Mouse (Mus musculus) cerebellum, adult (tissue): Measurements from ENCODE around the gene Med28.

ENCODE experiments used
- ATAC-seq: cut with Nextera tagmentation; 2 replicates; pipeline ENCODE4 v1.9.2; 2017; ENCODE audit warnings: mild to moderate bottlenecking, moderate library complexity, mixed read lengths; ENCODE audit not compliant: insufficient number of reproducible peaks, low FRiP score, low TSS enrichment

Med28 gene

DNA sequence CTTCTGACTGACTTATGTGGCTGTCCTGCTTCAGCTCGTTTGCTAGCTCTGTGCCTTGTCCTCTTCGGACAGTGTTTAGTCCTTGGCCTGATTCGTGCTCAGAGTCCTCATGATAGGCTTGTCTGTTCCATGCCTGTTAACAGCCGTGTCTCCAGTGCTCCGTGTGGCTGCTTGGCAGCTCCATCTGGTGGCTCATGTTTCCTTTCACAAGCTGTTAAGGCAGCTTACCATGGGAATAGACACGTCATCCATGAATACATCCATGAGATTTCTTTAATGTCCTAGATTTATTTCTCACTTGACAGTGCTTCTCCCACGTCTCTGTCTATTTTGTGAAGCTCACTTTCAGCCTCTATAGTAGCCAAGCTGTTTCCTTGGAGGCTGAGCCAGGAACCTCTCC is 10.0 kb upstream of the Med28 start:
- ATAC-seq, result no peak

DNA sequence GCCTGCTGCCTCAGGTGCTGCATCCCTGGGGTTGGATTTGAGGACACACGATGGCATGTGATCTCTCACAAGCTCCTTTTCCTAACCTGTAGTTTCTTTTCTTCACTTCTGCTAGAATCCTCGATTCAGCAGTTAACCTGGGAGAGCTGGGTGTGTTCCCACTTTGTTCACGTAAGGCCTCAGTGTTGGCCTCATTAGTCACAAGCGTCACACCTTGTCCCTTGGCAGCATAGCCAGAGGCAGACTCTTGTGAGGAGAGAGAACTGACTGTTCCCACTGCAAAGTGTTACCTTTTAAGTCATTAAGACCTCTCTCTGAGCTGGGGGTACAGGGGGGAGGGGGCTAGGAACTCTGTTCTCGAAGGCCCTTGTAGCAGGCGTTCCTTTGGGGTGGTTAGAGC is 7.1 kb upstream of the Med28 start:
- no peak for ATAC-seq

DNA sequence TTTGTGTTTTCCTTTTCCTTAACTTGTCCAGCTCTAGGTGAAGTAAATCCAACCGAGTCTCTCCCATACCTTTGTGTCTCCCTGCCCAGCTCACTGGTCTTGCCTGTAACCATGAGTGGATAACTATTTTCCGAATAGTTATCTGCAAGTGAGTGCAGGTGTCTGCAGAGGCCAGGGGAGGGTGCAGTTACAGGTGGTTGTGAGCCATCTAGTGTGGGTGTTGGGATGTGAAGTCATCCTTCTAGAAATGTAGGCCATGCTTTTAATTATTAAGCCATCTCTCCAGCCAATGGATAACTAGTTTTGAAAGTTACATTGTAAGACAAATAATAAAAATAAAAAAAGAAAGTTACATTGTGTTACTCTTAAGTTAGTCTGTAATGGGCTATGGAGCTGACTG is 6.5 kb upstream of the Med28 start:
- no peak for ATAC-seq

DNA sequence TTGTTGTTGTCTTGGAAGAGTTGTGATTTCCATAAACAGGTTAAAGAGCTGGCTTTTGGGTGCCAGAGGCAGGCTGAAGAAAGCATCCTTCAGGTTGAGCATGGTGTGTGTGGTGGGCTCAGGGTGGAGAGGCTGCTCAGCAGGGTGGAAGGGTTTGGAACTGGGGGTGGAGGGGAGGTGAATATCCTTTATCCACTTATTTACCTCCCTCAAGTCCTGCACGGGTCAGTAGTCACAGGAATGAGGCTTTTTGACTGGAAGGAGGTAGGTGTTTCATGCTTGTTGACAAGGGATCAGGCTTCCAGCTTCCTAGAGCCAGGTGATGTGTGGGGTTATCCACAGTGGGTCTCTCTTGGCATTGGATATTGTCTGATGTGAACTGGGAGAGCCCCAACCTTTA is 5.4 kb upstream of the Med28 start:
- ATAC-seq, result no peak

DNA sequence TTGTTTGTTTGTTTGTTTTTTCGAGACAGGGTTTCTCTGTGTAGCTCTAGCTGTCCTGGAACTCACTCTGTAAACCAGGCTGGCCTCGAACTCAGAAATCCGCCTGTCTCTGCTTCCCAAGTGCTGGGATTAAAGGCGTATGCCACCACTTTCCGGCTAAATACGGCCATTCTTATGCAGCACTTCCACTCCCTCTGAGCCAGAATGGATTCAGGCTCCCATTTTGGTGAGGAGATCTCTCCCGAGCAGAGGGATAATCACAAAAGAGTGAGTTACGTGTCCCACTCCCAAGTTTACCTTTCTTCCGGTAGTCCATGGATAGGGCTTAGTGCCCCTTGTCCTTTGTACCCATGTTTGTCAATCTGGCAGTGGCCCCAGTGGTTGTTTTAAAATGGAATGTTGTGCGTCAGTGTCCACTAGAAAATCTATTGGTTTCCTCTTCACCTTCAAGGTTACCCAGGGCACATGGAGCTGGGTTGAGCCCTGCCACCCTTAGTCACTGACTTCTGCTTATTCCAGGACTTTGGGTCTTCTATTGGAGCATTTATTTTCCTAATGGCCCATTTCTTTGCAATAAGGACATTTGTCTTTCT is 4.8 kb upstream of the Med28 start:
- no peak for ATAC-seq

DNA sequence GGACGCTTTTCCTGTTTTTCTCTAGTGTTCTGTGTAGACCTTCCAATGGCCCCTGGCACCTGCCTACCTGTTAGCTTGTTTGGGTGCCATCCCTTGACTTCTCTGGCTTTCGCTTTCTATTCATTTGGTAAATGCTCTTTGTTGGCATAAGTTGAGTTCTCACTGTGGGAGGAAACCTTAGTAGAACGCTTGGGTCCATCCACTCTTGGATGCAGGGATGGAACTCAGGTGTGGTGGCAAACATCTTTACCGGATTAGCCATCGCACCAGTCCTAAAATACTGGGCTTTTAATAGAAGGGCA is 731 bp downstream of the Med28 start:
- ATAC-seq, result no peak; the same call in none of the 2 replicates

DNA sequence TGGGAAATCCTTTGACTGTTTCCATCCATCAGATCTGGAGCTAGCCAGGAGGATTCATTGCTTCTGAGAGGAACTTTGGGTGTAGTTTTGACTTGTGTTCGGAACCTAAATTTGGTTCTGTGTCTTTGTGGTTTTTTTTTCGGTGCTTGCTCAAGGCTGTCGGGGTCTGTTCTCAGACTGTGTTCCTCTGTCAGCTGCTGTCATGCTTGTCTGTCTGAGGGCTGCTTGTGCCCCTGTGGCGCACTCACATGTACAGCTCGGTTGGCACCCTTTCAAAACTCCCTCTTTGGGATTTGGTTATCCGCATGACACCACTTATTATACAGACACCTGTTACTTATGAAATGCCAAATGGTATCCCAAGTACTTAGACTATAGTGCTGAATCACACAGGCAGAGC is 1.6 kb downstream of the Med28 start:
- no peak for ATAC-seq

DNA sequence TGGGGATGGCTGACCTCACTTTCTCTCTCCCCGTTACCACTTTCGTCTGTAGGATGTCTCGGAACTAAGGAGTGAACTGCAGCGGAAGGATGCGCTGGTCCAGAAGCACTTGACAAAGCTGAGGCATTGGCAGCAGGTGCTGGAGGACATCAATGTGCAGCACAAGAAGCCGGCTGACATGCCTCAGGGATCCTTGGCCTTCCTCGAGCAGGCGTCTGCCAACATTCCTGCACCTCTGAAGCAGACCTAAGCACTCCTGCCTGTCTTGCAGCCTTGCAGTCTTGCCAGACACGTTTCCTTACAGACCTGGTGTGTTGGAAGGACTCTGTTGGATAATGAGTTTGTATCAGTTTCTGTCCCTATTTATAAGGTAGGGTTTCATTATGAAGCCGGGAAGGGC is 5.1 kb downstream of the Med28 start:
- ATAC-seq, result no peak

DNA sequence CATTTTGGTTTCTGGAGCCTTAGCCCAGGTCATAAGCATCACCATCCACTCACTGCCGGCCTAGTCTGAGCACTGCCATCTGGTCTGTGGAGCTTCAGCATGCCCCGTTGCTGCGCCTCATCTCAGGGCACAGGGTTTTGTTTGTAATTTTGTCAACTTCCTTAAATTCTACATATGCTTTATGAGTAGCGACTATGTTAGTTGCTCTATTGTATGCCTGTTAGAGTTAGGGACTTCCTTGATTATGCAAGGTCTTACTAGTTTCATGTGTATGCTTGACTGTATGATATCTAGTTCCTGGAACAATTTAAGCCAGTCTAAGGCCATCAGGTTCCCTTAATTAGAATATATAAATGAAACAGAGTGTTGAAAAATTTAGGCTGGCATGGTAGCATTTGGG is 6.3 kb downstream of the Med28 start:
- ATAC-seq, result no peak

DNA sequence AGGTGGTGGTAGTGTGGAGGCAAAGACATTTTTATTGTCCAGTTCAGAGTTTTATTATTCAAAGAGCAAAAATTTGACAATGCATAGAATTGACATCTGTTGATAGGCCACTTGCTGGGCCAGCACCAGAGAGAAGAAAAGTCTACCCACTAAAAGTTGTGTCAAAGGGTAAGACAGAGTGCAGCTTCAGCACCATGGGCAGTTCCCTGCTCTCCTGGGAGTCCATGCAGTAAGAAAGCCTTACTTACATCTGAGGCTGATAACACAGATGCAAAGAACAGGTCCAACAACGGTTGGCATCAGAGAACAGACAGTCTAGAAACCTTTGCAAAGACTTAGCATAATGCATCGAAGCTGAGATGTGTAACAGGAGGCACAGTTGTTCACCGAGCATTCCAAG is 9.7 kb downstream of the Med28 start:
- no peak for ATAC-seq

DNA sequence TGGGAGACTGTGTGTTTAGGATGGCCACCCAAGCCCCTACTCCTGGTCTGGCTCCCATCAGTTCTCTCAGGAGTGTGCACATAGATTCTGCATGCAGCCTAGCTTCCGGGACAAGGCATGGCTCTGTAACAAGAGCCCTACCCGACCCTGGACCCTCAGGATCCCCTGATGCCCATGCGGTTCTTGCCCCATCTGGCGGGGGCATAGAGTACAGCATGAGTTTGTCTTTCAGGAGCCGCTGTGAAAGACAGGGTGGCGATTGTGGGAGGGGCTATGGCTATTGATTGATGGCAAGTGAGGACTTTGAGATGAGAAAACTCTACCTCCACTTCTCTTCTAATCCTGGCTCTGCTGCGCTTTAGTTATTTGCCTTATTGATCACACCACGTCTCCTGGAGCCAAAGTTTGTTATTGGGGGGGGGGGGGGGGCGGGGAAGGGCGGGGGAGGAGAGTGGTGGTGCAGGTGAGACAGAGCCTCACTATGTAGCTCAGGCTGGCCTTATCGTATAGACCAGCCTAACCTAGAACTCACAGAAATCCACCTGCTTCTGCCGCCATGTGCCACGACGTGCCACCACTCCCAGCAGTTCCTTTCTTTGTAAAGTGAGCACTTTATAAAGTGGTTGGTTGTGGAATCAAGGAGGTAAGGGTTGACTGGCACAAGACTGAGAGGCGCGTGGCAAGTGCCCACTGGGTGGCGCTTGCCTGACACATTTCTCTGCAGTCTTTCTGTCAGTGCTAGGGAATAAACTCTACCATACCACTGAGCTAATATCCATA is 14.5 kb downstream of the Med28 start:
- ATAC-seq, result peak; percentile 69

DNA sequence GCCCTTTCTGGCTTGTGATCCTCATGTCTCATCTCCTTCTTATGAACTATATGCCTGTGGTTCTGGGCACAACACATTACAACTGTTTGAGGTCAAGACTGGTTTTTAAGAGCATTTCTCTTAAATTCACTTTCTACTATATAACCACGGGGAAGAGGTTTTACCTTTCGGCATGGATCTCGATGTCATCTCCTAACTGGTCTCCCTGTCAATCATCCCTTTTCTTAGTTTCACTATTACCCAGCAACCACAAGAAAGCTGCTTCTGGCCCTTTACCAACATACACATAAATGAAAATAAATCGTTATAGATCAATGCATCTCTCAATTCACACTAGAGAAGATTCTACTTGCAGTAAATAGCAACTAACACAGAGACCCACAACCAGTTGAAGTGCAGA is 15.1 kb downstream of the Med28 start:
- ATAC-seq, result no peak

DNA sequence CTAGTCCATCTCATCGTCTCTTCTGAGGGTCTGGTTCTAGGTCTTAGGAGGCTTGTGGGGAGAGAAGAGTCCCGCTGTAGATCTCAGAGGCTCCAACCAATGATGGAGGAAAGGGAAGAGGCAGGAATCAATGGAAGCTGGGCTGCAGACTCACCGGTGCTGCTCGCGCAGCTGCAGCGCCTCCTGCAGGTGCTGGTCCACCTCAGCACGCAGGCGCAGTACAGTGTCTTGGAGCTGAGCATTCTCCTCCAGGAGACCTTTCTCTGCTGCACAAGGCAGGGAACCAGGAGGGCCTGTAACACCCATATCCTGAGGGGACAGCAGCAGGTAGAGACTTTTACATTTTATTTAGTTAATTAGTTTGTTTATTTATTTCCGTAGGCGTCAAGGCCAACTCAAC is 19.5 kb downstream of the Med28 start:
- 0 out of 2 replicates have a peak, but pooled peaks have one; percentile 1 for ATAC-seq

DNA sequence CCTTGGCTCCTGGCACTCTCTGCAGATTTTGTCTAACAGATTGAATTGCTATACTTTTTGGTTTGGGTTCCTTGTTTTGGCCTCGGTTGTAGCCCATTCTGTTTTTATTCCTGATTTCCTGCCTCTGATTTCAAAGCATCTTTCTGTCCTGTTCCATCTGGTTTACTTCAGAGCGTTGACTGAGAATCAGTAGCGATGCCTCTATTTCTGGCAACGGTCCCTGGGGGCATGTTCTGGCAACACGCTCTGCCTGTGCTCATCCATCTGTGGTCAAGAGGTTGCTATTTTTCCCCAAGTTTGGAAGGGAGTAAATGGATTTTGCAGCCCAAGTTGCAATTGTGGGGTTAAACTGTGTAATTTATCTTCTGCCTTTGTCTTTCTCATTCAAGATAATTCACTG is 23.3 kb downstream of the Med28 start:
- peak; percentile 54; the same call in 1 of the 2 replicates for ATAC-seq

DNA sequence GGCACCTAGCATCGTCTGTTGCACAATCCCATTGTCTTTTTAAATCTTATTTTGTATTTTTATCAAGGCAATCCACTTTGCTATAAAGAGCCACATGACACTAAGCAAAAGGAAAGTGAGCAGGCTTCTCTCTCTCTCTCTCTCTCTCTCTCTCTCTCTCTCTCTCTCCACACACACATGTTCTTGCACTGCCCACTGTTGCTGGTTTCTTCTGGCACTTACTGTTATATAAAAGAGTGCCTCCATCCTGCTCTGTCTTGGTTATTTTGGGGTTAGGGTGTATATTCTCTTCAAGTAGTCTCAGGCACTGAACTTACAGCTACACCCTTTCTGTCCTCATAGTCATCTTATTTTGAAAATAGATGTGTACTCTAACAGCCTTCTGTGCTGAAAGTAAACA is 29.6 kb downstream of the Med28 start:
- ATAC-seq, result no peak

DNA sequence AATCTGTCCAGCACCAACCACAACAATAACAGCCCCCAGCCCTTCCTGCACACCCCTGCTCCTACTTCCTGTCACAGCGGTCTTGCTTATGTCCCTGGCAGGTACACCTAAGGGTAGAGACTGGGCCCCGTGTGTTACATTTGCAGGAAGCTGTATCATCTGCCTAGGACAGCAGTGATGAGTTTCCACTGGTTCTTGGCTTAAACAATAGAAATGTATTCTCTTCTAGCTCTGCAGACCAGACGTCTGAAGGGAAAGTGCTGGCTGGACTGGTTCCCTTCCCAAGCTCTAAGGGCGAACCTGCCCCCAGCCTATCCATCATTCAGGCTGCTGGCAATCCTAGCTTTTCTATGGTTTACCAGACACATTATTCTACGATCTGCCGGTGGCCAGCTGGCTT is 44.0 kb downstream of the Med28 start:
- no peak for ATAC-seq

DNA sequence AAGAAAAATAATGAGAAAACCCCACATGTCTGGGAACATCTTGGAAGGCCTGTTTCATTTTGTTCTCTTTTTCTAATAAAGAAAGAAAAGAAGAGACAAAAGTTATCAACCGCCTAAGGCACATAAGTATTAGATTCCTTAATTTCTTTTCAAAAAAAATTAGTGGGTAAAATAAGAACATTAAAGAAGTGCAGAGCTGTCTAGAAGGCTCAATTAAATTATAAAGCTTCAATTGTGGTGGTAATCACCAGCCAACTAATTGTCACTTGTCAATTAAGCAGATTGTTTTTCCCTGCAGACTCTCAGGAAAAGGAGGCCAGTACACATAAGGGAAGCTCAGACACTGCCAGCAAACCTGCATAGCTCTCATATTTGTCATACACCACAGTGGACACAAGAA is 45.8 kb downstream of the Med28 start:
- ATAC-seq, result no peak

DNA sequence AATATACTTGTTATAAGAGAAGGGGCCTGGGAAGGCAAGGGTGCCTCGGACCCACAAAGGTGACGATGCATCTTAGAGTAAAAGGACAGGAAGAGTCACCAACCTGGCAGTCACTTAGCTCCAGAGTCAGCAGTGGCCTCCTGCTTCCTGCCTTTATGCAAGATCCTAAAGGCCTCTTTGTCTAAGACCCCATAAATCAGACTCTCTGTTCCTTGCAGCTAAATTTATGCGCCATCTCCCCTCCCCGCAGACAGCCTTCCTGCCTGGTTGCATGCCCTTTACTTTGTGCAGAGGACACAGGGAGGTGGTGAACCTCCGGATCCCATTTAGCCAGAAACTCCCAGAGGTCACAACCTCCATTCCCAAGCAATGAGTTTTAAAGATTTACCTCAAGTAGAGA is 52.8 kb downstream of the Med28 start:
- ATAC-seq, result no peak

DNA sequence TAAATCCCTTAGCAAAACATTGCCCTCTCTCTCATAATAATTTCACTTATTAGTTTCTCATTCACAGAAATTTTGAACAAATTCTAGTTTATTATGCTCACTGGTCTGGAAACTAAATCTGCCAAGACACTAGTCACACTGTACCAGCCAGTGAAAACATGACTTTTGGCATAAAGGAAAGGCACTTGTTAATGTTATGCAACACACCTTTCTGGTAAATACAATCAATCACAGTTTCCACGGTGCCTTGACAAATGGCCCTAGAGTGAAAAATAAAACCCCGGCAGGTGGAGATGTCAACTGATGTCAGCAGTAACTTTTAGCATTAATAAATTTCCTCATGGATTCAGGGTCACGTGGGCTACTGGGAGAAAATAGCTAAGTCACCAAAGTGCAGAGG is 56.7 kb downstream of the Med28 start:
- ATAC-seq, result no peak

DNA sequence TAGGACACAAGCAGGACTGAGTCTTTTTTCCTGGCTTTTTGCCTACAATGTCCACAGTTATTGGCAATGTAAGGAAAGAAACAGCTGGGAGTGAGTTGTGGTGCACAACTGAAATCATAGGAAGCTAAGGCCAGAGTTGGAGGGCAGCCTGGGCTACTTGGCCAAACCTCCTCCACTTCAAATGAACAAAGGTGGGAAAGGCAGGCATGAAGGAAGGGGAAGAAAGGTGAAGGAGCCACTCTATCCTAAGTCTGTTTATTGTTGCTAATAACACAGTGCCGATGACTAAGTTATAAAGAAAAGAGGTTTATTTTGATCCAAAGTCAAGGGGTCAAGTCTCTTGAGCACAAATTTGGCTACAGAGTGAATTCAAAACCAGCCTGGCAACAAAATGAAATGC is 57.3 kb downstream of the Med28 start:
- no peak for ATAC-seq
